Mouse (Mus musculus) frontal cortex, adult 2 months (tissue): Measurements from ENCODE around the gene Gm10053. TPM values are rescaled to one million over a fixed set of nuclear protein-coding genes. Genes with fewer than 3 reads are reported as not detected.
"Not testable (repeated sequence)": the region's sequence is repeated elsewhere in the genome, so short reads cannot be mapped to it uniquely, and the experiment has no call there.

Experiments used
- DNase-seq, 2 experiments: peaks; one replicate each; pipeline ENCODE4 v3.0.0; 2022; ENCODE audit warnings: low spot score in 1 of 2; ENCODE audit errors: extremely low spot score in 1 of 2
- polyA plus RNA-seq: library from polyadenylated mRNA; depleted of rRNA; stranded (reverse); fragments of >200 nt; gene quantifications from 2 replicates; pipeline ENCODE4 v1.2.3, GENCODE M21; 2012; rRNA removed

Gm10053 gene
- 104 and 113 TPM in 2 replicates for polyA plus RNA-seq

DNA sequence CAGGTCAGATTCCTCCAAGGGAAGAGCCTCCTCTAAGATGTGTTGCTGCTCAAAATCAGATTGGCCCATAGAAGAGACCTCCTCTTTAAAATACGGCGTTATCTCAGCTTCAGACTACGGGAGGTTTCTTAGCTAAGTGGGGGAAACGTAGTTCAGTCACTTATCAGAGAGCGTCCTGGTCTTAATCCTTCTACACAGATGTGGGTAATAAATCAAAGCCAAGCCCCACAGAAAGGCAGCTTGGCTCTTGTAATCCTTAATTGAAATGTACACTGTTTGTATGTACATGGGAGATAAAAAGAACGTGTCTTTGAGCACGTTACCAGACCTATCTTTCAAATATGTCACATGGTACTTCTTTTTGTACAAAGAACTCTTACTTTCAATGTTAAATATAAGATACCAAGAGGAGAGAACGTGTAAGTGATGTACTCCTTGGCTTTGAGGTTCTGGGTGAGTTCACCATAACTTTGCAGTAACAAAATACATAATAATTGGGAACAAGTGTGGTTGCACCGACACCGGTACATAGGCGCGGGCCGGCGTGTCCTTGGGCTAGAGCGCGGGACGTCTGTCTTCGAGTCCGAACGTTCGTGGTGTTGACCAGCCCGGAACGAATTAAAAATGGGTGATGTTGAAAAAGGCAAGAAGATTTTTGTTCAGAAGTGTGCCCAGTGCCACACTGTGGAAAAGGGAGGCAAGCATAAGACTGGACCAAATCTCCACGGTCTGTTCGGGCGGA lies at the start of gene Gm10053:
TSS of gene Gm10053 (plus strand) at position 558 of the 742 bp plus-strand sequence.
- DNase-seq: not testable (repeated sequence)

DNA sequence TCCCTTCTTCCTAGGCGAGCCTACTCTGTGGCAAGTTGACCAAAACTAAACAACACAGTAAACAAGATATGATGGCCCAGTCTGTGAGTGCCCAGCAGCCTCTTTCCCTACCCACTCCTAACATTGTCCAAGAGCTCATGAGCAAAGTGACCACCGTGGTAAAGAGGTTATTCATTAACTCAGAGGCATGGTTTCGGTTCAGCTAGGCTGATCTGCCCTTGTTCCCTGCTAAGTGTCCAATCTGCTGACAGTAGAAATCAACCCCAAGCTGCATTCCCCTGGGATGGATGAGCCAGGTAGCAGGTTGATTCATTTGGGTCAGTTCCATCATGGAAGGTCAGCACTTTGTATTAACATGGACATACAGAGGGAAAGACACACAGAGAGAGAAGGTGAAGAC lies 33.4 kb upstream of the Gm10053 start:
- DNase-seq: no peak

DNA sequence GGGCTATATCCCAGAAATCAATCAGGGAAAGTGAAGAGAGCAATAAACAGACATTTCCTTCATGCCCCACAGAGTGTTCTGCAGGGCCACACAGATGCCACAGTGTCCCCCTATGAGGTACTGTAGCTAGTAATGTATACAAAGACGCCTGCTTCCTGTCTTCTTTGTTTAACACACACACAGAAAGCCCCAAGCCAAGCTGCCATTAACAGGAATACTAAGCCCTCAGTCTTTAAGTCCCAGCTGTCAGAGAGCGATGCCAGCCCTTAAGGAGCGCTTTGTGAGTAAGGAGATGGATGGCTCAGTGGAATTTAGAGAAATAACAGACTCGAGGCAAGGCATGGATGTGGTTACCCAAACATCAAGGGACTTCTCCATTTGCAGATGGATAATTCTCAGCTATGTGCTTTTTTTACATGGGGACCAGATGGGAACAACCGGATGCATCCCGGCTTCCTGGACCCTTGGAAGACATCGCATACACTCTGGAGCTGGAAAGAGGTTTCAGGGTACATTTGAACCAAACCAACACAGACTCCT lies 30.4 kb upstream of the Gm10053 start:
- no peak for DNase-seq

DNA sequence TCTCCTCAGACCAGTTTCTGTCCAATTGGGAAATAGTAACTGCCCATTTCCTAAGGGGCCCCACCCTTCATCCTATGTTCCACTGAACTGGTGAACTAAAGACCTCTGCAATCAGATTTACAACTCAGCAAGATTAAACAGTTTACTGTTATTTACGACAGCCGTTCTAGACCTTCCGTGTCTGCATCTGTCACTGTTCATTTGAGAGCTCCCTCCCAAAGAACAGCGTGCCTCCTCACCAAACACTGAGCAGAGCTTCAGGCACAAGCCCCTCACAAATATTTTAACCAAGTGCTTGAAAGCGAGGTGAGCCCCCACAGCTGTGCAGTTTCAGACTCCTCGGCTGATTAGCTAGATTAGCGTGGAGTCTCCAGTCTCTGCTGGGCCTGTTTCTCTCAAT lies 27.1 kb upstream of the Gm10053 start:
- no peak for DNase-seq

DNA sequence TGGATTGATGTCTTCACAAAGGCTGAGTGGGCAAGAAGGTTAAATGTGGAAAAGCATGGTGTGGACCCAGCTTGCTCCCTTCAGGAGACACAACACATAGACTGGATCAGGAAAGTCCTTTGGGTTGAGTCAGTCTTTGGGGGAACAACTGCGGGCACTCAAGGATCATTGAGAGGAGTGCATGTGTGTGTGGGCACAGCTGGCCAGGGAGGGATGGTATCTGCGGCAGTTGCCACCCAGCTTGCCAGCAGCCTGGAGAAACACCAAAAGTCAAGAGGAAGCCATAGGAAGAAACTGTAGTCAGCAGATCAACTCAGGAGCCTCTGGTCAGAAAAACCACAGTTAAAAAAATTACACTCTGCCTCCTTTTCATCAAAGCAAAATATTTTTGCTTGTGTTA lies 26.6 kb upstream of the Gm10053 start:
- no peak for DNase-seq

DNA sequence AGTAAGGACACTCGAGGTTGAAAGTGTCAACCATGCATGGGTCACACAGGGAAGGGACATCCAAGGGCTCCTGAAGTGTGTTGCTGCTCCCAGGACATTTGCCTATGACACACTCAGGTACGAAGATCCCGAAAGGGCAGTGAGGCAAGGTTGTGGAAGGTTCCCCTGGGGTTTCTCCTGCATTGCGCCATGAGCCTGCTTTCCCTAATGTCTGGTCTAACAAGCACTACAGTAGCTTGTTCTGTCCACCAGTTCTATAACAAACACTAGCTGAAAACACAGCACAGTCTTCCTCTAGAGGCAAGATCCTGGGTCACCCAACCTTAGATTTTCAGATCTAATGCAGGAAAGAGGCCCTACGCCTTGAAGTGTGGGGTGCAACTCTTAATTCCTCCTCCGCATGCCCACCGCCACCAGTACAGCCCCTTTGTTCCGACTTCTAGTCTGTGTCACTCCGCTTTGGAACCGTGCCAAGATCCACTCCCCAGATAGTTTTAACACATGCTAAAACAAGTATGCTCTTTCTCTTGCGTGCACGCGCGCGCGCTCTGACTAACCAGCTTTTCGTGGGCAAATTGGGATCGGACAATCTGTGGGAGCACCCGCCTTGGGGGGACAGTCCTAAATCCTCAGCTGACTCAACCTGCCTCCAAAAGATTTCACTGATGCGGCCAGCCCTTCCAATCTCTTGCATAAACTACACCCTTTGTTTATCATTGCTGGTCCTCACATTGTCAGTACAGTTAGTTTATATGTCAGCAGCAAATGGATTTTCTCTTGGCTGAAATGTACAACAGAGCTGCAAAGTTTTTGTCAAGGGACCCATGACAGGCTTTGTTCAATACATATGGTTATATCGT lies 23.8 kb upstream of the Gm10053 start:
- no peak for DNase-seq

DNA sequence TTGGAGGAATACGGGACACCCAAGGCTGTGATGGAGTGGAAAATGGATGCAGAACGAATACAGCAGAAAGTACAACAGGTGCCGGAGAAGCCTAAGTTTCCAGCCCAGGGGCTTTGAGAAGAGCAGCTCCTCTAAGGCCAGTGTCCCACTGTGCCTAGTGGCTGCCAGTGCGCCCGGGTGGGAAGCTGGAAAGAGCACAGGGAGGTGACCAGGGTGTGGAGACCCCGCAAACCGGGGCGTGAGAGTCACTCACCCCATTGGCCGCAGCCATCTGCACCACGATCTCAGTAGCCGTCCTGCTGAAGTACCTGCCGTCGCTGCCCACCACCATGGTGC lies 14.2 kb upstream of the Gm10053 start:
- DNase-seq: no peak

DNA sequence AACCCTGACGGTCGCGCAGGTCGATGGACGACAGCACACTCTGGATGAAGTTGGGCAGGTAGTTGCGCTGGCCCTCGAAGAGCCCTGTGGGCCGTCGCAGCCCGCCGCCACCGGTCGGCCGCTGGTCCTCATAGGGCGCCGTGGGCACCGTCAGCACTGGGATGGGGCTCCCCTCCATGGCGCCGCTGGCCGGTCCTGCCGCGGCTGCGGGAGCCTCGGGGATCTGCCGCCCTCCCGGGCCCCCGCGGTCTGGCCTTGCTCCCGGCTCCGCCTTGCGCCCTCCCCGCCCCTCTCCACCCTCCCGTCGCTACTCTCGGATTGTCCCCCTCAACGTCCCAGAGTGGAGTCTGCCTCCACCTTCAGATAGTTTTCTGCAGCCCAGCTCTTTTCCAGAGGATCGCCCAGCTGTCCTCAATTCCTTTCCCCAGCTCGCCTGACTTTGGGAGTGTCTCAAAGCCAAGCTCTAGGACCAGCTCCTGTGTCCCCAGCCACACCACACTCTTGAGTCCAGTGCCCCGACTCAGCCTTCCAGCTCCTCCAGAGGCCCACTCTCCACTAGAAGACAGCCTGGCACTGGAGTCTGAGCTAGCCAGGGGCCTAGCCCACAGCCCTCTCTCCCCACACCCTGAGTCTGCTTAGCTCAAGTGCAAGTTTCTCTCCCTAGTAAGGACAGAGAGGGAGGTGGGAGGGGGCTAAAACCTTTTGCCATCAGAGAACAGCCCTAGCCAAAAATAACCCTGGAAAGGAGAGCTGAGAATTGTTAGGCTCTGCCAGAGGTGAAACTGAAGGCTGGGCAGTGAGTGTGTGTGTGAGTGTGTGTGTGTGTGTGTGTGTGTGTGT lies 13.7 kb upstream of the Gm10053 start, which contains the start of gene Pgm5:
TSS of gene Pgm5 (minus strand) at position 244 of the 840 bp plus-strand sequence.
- DNase-seq: no peak

DNA sequence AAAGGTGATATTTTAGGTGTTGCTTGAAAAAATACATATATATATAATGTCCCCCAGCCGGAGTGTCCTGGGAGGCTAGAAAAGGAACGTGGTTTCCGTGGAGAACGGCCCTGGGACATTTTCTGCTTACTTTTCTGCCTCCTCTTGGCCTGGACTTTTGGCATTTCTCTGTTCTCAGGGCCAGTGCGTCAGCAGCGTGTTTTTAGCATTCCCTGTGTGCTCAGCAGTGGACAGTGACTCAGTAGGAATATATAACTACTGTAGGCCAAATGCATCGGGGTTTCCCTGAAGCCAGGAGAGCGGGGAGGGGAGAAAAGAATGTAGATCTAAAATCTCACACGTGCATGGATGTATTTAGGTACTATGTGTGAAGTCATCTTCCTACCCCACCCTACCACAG lies 10.1 kb upstream of the Gm10053 start:
- no peak for DNase-seq

DNA sequence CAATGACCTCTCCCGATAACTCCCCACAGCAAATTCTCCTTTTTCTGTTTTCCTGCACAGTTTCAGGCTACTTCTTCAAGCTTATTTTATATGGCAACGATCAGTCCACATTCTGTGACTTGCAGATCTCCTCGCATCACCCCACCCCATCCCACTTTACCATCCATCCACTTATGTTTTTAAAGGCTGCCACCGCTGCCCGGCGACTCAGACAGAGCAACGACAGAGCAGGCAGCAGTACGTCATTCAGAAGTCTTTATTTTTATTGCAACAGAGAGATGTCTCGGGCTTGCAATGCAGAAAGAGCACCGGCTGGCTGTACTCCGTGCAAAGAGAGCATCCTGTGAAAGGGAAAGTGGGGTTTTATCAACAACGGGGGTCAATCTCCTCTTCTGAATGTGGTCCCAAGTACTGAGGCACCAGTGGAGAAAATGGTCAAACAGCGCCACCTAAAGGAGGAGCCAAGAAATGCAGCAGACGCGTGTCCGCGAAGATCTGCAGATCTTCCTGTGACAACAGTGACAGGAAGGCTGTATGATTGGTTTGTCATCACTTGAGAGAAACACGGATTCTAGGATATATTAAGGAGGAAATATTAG lies 4.3 kb upstream of the Gm10053 start:
- peak; percentile 23 to 89 for DNase-seq

DNA sequence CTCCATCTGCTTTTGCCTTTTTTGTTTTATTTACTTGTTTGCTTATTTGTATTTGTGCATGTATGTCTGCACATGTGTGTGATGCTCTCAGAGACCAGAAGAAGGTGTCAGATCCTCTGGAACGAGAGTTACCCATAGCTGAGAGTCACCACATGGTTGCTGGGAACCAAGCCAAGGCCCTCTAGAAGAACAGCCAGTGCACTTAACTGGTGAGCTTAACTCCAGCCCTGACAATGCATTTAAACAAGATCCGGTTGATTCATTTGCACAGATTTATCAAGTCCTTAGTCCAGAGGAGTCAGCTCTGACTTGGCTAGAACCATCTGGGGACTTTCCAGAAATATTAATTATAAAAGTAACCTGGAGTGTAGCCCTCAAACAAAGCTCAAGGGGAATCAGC lies 1.6 kb upstream of the Gm10053 start:
- DNase-seq: no peak

DNA sequence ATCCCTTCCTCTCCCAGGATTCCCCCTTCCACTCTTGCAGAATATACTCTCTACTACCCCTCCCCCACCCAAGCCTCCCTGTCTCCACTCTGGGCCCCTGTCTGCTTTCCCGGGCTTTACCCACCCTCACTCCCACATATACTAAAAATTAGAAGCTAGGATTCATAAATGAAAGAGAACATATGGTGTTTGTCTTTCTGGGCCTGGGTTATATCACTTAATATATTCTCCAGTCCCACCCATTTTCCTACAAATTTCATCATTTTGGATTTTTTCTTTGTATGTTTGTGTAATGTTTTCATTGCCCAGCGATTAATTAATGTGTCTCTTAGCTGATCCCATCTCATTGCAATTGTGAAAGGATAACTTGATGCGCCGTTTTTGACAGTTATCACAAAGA lies 5.8 kb downstream of the Gm10053 start:
- no peak for DNase-seq

DNA sequence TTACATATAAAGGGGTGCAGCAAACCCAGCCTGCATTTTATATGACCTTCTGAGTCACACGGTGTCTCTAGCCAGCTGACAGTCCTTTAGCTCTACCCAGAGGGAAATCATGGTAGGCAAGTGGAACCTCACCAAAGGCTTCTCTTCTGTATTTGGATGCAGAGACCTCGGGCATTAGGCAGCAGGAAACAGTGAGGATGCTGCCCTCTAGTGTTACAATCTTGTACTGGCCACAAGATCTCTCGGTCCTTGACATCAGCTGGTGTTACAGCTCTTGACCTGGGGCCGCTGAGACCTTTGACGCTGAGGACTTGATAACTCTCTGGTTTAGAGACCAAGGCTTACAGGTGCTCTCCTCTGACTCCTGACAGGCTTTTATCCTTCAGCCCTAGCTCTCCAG lies 10.0 kb downstream of the Gm10053 start:
- peak; percentile 20 to 80 for DNase-seq

DNA sequence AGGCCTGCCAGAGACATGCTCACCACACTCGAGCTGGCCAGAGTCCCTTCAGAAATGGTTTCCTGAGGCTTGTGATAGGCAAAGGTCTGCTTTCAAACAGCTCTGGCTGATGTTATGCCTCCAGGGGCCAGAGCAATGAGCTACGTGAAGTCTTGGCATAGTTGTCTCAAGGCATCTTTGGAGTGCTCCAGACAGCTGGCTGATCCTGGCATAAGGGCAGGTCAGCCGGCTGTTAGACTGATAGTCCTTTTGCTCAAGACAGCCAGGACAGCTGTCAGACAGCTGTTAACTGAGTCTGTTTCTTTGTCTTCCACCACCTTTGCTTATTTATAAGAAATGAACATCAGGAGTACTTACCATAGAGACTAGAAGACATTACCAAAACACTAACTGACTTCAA lies 11.4 kb downstream of the Gm10053 start:
- DNase-seq: no peak

DNA sequence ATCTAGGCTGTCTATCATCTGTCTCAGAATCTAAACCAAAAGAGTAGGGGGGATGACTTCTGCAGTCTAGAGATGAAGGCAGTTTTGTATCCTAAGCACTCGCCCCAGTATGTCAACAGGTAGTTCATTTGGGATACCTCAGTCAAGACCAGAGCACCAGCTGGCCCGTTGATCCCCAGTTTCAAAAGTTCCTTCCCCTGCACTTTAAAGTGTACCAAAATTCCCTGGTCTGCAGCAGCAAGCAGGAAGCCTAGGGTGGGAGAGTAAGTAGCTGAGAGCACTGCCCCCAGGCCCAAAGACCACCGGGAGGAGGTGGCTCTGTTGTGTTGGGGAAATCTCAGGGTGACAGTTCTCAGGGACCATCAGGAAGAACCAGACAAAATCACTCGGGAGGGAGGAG lies 21.1 kb downstream of the Gm10053 start:
- no peak for DNase-seq

DNA sequence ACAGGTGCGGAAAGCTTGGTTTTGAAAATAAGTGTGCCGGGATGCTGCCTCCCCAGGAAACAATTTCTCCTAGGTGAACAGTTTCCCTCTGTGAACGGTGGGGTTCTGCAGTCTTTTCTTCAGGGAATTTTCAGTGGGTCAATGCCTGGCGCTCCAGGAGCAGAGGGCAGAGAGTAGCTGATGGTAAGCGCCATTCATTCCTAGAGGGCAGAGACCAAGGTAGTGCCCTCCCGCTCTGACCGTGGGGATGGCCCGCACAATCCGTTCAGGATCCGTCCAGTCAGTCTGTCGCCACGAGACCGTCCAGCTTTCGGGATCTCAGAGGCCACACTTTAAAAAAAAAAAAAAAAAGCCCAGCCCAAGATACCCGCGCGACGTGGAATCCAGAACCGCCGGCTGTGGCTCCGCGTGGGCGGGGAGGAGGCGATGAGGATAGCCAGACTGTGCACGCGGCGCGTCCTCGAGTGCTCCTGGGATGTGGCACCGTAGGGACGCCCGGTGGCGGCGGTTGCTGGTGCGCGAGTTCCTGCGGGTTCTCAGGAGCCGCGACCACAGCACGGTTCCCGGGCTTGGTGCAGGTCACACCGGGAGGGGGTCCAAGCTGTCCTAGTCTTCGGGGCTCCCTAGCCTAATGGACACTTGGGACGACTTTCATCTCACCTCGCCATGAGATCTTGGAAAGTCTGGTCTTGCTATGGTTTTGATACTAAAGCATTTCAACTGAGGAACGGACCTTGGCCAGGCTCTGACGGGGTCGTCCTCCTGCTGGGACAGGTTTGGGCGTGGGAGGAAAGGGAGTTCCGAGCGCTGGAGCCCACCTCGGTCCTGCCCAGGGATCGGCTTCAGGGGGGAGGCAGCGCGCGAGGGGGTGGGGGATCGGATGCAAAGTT lies 21.8 kb downstream of the Gm10053 start:
- no peak for DNase-seq

DNA sequence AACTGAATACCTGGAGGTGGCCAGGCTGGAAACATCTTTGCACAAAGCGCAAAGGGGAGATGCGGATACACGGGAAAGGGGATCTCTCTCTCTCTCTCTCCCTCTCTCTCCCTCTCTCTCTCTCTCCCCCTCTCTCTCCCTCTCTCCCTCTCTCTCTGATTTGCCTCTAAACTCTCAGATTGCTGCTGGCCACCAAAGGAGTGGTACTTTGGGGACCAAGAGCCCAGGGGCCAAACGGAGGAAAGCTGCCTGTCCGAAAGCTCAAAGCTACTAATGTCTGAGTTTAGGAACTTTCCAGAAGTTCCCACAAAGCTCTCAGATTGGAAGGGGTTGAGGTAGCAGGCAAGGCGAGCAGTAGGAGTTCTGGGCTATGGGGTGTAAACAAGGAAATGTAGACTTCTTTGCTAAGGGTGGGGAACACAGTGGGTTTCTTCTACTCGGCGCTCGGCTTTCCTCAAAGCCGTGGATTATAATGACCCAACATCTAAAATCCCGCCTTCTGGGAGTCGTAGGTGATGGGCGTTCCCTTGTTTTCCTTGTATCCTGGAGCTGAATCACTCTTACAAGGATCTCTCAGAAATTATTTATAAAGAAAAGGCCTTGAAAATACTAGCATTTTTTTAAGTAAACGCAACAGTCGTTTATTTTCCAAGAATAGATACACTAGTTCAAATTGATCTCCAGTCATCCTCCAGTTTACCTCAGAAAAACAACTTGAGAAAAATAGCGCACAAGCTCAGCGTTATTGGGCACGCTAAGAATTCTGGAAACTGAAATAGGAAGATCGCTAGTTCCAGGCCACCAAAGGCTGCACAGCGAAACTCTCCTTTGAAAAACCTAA lies 22.6 kb downstream of the Gm10053 start:
- no peak for DNase-seq

DNA sequence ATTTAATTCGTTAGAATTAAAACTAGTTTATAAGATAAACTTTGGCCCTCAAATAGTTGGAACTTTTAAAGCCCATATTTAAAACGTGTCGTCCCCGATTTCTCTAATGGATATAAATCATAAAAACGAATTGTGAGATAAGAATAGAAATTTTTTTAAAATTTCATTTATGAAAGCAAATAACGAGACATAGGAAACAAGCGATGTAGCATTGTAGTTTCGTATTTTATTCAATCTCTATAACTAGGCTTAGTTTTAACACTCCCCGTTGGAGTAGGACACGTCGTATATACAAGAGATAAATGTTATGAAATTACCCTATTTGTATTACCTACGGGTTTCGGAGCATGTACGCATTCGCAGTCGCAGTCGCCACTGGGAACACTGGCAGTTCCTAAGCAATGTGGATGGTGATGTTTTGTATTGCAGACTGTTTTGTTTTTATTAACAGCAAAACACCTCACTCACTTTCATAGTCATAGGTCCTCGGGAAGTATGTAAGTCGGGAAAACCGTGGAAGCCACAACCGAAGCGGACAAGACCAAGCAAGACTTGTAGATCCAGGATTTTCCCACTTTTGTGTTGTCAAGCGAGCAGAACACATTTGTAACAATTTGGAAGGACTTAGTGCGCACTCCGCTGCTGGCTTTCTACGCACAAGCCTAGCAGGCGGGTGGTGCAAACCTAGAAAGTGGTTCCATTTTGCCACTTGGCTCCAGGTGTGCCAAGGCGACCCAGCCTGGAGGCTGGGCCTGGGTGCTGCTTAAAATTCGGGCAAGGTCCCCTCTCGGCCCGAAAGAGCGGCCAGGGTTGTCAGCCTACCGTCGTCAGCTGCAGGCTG lies 23.5 kb downstream of the Gm10053 start:
- DNase-seq: no peak
